Mouse (Mus musculus) large intestine, adult 2 months (tissue): Measurements from ENCODE around the gene Cct8l1. TPM values are rescaled to one million over a fixed set of nuclear protein-coding genes. Genes with fewer than 3 reads are reported as not detected.

ENCODE experiments used
- DNase-seq: peaks from one replicate; pipeline ENCODE4 v3.0.0-alpha.2; 2012; ENCODE audit warnings: low read depth, low spot score
- WGBS: fragments of 180-500 bp; shearing (Covaris S2); methylation state at CpG from one replicate; pipeline ENCODE4 v1.1.7; 2018; 5-methylcytosine and 5-hydroxymethylcytosine counted together
- polyA plus RNA-seq: library from polyadenylated mRNA; depleted of rRNA; stranded (reverse); fragments of >200 nt; gene quantifications from 2 replicates; pipeline ENCODE4 v1.2.3, GENCODE M21; 2012; rRNA removed

Gene Cct8l1
- not detected in 2 replicates for polyA plus RNA-seq

DNA sequence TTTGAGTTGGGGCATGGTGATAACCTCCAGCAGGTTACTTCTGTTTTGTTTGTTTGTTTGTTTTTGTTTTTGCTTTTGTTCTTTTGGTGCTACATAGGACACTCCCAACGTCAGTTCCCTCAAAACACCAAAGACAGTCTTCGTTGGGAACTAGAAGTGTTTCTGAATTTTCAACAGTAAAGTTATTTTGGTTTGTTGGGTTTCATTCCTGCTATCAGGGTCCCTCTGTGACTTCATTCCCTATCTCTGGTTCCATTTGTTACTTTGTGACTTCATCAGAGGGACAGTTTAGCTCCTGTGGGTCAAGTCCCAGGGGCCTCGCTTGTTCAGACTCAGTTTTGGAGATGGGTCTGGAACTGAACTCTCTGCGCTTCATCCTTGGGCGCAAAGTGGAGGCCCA lies at the start of gene Cct8l1:
TSS of gene Cct8l1 (plus strand) at position 301 of the 400 bp plus-strand sequence.
- 93% methylated on average over 5 of the region's 5 CpGs for WGBS
- DNase-seq: no peak

DNA sequence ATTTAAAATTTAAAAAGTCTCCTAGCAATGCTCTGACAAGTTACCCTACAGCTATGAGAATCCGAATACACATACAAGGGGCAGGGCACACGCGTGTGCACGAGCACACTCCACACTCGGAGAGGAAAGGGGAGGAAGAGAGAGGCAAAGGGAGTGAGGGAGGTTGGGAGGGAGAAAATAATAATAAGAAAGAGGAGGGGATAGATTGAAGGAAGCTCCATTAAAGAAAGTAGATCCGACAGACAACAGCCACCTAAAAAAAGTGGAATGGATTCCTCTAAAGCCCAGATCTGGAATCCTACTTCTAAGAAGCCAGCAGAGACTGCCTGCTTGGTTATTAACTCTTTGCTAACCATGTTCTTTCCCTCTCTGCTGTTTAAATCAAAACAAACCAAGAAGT lies 43.8 kb upstream of the Cct8l1 start:
- DNase-seq: no peak
- WGBS: 15% methylated on average over 6 of the region's 6 CpGs

DNA sequence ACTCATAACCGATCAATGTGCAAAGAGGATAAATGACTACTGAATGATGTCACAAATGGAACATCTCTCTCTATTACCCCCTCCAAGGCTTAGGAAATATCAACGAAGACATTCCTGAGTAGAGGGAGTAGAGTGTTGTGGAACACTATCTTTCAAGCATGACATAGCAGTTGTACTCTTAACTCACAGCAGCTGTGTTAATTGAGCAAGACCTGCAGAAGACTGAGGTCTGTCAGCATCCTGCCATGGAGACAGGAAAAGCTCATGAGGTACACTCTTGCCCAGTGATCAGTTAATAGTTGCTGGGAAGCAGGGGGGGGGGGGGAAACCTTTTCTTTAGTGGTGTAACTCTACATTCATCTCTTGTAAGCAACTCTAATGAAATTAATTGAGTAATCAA lies 40.1 kb upstream of the Cct8l1 start:
- DNase-seq: no peak
- WGBS: 71% methylated on average over 2 of the region's 2 CpGs

DNA sequence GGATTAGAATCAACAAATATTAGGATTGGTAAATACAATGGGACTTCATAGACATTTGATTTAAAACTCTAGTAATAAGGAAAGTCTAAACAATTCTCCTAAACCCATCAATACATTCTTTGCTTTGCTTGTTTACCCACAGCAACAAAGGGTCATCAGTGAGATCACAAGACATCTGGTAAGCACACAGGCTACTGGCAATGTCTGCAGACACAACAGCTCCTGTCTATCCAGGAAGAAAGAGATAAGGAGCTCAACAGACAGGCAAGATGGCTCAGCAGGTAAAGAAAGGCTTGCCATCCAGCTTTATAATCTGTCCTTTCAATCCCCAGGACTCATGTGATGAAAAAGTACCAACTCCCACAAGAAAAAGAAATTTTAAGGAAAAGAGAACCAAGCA lies 37.0 kb upstream of the Cct8l1 start:
- DNase-seq: no peak

DNA sequence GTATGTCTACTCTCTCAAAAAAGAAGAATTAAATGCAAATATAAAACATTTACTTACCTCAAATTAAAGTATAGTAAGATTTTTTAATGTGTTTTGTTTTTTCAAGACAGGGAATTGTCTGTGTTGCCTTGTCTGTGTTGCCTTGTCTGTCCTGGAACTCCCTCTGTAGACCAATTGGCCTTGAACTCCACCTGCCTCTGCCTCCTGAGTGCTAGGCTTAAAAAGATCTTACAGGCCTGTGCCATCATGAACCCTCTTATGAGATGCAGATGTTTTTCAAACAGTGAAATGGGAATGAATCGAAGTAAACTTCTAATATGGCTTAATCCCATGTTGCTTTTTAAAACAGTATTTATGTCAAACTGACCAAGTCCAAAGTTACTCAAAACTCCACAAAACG lies 19.2 kb upstream of the Cct8l1 start:
- DNase-seq: no peak
- WGBS: 27% methylated on average over 2 of the region's 2 CpGs

DNA sequence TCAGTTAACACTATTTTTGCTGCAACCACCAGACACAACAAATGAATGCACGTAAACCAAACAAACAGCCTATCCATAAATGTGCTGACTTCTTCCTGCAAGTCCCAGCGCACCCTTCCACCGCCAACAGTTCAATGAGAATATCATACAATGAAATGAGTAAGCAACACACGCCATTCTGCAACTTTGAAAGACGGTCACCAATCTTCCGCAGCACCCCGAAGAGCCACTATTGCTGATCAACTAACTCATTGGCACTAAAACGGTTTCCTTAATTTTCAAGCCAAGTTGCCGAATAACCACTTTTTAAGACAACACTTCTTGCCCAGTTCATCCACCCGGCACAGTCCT lies 18.5 kb upstream of the Cct8l1 start:
- WGBS: 1% methylated on average over 10 of the region's 10 CpGs

DNA sequence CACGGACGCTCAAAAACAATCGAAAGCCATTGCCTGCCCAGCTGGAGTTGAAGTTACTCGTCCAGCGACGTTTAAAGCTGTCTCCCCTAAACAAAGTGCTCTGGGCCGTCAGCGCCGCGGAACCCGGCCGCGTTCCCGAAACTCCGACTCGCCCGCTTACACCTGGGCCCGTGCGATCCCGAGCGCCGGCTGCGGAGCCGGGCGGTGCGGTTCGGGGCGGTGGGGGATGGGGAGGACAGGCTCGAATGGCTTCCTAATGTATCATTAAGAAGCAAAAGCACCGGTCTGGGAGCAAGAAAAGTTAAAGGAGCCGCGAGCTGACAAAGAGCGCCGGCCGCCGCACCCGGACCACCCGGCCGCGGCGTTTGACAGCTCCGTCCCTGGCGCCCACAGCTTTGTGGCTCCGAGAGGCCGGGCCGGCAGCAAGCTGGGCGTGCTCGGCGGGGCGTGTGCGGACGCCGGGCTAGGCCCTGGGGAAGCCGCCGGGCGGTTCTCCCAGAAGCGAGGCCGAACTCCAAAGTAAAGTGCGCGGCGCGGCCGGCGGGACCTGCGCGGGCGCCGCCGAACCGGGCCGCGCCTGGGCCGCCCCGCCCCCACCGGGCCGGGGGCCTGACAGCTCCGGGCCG lies 18.0 kb upstream of the Cct8l1 start:
- WGBS: under 1% methylated on average over 77 of the region's 78 CpGs
- no peak for DNase-seq

More for the DNA sequence above, 18.5 kb upstream of the Cct8l1 start:
- no peak for DNase-seq

DNA sequence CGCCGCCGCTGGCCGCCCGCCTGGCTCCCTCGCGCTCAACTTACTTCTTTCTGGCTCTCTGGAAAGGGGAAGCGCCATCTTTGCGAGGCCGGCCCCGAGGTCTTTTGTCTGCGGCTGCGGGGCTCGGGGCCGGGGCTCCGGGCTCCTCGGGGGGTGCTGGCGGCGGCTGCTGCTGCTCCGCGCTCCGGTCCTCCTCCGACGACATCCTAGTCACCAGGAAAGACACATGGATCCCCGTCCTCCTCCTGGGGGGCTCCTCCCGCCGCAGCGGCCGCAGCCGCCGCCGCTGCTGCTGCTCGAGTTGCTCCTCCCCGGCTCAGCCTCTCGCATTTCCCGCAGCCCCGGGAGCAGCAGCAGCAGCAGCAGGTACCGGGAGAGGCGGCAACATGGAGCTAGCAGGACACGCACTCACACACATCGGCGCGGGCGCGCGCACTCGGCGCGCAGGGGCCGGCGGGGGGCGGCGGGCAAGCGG lies 17.5 kb upstream of the Cct8l1 start, which contains the start of gene Kmt2c:
TSS of gene Kmt2c (minus strand) at position 438 of the 475 bp plus-strand sequence.
- under 1% methylated on average over 40 of the region's 54 CpGs for WGBS
- no peak for DNase-seq

DNA sequence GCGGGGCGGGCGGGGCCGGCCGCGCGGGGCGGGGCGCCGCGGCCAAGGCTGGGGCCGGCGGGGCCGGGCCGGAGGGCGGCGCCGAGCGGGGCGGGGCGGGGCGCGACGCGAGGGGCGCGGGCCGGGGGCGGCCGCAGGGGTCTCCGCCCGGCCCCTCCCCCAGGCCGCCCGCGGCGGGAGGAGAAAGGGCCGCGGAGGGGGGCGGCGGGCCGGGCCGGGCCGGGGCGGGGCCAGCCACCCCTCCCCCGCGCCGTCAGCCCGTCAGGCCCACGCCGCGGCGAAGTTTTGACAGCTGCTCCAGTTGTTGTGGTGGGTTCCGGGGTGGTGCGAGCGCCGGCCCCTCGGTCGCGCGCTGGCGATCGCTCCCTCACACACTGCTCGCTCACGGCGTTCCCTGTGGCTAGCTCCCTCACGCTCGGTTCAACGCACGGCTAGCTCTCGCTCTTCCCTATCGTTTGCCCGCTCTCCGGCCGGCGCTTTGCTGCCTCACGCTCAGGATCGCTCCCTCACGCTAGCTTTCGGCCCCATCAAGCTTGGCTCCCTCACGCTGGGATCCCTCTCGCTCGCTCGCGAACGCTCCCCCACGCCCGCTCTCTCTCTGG lies 16.9 kb upstream of the Cct8l1 start:
- 2% methylated on average over 52 of the region's 87 CpGs for WGBS
- no peak for DNase-seq

DNA sequence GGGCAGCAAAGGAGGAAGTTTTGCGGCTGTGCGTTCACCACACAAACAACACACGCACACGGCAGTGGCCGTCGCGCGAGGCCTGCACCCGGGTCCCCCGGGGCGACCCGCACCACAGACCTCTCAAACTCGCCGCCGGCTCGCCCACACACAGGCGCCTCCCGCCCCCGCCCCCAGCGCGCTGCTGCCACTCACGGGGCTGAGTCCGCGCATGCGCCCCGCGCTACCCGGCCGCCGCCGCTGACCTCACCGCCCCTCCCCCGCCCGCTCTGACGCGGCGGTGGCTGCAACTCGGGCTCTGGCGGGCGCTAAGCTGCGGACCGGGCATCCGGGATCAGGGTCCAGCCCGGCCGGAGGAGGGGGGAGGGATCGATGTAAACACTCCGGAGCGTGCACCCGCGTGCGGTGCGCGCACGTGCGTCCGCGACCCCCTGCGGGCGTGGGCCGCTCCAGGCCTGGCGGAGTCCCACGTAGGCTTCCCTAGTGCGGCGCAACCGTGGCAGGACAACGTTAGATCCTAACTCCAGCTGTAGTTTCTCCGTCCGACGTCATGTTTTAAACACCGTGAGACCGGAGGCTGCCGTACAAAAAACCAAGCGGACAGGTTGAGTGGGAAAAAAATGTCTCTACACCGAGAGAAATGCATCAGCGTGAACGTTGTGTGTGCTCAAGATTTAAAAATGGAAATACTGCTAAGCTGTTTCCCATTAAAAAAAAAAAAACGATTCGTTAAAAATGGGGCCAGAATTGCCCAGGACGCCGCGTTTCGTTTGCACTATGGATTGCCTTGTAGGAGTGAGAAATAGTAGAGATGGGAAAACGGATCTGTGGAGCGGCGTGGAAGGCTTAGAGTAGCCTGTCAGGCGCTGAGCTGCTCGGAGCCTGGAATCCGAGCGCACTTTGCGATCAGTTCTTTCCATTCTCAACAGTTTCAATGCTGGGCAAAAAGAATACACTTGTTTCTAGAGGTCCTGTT lies 16.2 kb upstream of the Cct8l1 start:
- DNase-seq: peak; percentile 74
- under 1% methylated on average over 73 of the region's 90 CpGs for WGBS

DNA sequence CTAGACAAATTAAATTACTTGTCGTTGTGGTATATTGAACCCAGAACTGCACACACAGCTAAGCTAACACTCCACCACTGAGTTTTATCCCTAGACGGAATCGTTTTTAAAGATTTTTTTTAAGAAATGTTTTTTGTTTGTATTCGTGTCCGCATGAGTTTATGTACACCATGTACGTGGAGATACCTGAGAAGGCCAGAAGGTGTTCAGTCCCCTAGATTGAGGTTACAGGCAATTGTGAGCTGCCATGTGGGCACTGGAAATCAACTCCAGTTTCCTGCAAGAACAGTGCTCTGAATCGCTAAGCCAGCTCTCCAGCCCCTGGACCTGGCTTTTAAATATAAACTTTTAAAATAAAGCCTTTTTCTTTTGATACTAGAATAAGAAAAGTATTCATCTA lies 15.2 kb upstream of the Cct8l1 start:
- DNase-seq: no peak
- 79% methylated on average over 7 of the region's 7 CpGs for WGBS

DNA sequence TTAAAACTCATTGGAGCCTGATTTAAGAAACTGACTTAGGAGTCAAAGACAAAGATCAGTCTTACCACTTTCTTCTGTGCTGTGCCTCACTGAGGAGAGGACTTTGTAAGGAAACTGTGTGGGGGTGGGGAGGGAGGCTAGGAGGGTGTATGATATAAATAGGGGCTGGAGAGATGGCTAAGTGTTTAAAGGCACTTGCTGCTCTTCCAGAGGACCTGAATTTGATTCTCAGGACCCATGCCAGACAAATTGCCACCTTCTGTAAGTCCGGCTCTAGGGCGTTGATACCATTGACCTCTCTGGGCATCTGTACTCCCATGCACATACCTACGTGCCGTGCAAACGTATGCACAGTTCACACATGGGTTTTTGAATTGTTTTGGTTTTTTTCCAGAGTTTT lies 9.8 kb upstream of the Cct8l1 start:
- 91% methylated on average over 5 of the region's 5 CpGs for WGBS
- DNase-seq: no peak

DNA sequence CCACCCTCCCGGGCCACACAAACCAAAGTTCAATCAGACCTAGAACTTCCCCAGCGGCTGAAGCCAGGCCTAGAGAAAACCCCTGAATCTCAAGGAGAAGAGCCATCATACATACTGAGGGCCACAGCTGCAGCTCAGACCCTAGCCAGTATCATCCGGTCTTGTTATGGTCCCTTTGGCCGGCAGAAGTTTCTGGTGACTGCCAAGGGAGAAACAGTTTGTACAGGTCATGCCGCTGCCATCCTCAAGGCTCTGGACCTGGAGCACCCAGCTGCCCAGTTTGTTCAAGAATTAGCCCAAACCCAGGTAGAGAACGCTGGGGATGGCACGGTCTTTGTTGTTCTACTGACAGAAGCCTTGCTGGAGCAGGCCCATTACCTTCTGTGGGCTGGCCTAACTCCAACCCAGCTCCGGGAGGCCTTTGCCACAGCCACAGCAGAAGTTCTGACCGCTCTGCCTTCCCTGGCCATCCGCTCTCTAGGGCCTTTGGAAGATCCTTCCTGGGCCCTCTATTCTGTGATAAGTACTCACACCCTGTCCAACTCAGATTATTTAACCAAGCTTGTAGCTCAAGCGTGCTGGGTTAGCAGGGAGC lies 531 bp downstream of the Cct8l1 start:
- no peak for DNase-seq

DNA sequence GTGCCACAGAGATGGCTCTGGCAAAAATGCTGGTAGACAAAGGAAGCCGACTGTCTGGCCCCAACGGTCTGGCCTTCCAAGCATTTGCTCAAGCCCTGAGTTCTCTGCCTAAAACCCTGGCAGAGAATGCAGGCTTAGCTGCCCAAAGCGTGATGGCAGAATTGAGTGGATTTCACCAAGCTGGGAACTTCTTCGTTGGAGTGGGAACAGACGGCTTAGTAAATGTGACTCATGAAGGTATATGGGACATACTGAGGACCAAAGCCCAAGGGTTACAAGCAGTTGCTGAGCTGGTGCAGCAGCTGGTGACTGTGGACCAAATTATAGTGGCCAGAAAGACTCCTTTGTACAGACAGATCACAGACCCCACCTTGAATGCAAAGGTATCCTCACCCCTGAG lies 1.7 kb downstream of the Cct8l1 start:
- WGBS: 86% methylated on average over 5 of the region's 5 CpGs
- DNase-seq: no peak

More for the DNA sequence above, 531 bp downstream of the Cct8l1 start:
- 88% methylated on average over 11 of the region's 11 CpGs for WGBS

DNA sequence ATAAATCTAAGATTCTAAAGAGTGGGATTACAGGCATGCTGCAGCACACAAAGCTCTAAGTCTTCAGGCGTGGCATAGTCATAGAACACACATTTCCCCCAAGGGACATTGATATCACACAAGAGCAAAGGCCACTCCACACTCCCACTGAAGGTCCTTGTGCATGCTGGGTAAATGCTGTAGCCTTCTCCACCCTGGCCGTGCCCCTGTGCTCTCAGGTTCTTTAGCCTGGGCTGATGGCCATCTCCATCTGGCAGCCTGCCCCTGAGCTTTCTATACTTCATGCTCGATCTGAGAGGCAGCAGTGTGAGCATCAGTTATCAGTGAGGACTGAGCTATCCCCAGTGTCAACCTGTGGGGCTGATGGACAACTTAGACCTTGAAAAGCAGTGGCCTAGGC lies 4.0 kb downstream of the Cct8l1 start:
- whole genome bisulfite sequencing: 35% methylated on average over 3 of the region's 3 CpGs
- no peak for DNase-seq

DNA sequence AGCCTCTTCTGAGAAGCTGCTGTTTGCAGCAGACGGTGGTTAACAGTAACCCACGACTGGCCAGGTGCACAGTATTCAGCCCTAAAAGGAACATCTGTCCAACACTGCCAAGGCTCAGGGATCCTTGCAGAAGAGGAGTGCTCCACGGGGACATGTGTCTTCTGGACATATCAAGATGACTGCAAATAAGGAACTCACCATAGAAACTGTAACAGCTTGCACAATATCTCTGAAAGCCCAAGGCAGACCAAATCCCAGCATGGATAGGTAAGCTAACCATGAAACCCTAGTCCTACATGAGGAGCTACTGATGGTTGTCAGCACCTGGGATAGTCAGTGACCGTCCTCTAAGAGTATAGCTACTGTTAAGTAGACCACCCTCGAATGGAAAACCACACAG lies 5.6 kb downstream of the Cct8l1 start:
- WGBS: 59% methylated on average over 5 of the region's 5 CpGs
- no peak for DNase-seq

DNA sequence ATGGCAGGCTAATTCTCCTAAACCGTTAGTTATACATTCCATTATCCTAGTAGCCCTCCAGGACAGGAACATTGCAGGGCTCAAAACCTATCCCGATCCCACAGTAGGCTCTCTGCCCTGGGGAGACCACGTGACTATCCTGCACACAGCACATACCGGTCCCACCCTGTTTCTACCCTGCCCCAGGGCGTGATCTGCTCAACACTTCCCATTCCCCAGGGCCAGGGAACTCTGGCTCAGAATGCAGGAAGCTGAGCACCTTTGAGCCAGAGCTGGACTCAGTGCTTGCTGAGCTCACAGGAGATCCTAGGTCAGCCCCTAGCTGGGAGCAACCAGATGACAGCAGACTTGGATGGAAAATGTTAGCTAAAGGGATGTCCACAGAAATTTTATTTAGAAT lies 10.2 kb downstream of the Cct8l1 start:
- 13% methylated on average over 5 of the region's 5 CpGs for WGBS
- DNase-seq: peak; percentile 69

DNA sequence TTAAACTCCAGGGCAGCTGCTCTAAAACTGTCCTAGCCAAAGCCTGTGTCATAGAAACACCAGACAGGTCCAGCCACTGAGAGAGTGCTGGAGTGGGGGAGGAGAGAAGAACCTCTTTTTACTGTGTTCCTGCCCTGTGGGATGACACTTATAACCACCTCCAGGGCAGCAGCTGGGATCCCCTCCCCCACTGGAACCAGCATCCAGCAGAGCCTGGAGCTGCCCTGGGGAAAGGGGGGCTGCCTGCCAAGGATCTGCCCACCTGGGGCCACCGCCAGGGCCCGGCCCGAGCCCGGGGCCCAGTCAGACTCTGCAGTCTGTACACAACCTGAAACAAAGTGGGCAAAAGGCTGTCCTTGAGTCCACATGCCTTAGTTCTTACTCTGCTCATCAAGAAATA lies 11.1 kb downstream of the Cct8l1 start:
- 23% methylated on average over 4 of the region's 4 CpGs for WGBS
- DNase-seq: no peak

DNA sequence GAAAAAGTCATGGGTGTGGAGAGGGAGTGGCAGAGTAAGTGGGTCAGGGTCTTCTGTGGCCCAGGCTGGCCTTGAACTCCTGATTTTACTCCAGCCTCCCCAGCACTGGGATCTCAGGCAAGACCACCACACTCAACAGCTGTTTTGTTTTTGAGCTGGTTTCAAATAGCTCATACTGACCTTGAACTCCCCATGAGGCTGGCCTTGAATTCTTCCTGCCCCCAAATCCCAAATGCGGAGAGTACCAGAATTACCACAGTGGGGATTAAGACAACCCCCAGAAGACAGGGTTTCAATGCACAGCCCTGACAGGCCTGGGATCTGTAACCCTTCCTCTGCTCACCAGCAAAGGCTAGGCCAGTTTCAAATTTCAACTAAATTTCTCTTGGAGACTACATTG lies 12.1 kb downstream of the Cct8l1 start:
- WGBS: 90% methylated on average over 1 of the region's 1 CpGs
- DNase-seq: no peak

DNA sequence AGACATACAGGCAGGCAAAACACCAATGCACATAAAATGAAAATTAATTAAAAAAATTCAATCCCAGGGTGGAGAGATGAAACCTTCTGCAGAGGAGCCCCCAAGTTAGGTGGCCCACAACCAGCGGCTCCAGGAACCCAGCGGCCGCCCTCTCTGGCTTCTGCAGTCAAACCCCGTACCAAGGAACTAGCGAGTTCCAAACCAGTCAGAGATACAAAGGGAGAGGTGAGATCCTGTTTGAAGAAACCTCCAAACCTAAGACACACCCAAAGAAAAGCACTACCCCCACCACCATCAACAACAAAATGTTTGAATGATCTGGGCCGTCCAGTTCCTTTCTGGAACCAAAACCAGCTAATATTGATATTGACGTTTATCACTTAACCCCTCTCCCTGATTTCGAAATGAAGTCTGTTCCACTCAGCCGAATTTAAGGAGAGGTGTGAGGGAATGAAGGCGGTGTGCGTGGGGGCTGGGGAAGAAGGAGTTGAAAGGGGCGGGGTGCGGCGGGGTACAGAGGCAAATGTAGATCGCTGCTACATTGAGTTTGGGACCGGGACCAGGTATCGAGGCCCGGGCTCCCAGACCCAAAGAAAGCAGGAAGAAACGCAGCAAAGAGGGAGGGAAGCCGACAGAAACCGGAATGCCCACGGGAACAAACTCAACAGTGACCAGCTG lies 13.1 kb downstream of the Cct8l1 start:
- DNase-seq: no peak
- 12% methylated on average over 22 of the region's 22 CpGs for WGBS
